ENCODE assay signal across 9 mouse cellular contexts in the genomic region with DNA sequence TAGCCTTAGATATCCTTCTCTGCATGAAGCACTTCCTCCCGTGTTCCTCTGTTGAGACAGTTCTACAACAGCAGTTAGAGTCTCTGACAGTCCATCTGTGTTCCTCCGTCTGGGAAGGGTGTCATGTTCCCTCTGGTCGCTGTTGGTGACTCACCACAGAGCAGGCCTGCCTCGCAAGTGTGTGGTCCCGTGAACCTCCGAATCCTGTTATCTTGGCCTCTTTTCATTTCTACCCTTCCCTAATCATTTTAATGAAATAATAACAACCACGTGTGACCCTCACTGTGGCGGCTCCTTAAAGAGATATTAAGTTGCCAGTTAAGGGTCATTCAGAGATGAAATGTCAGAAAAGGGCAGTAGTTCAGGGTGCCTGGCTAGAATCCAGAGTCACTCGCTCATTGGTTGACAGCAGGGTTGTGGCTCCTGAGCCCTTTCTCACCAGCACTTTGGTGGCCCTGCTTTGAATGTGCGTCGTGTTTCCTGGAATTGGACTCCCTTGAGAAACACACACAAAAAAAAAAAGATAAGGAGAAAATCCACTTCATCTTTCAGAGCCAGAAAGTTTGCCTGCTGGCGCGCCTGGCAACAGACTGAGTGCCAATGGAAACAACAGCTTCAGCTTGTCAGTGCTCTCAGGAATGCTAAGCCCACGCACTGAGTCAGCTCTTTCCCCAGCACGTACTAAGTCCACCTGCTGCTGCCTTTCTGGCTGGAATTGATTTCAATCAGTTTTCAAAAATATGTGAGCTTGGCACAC.
DNase-seq lines count a peak whose midpoint lies in the region; ATAC-seq and TF ChIP-seq lines count a peak whose summit lies in the region.
"Had no signal": no experiment of that assay in that cellular context is flagged by ENCODE, and none has a peak within 500 bp of the region (broad histone marks: within the 10 kb centered on the region; RNA-seq: fewer than 3 reads in every experiment).

No protein-coding gene starts in this region.

- peak; percentile 51; the same call in 1 of the 2 replicates for ATAC-seq in heart, embryonic 12.5 days (ENCODE audit: insufficient number of reproducible peaks, low FRiP score)
- ATAC-seq in megakaryocyte-erythroid progenitor cell, adult 5-6 weeks (replicated peaks; ENCODE audit: low FRiP score, low TSS enrichment, poor library complexity, severe bottlenecking): no peak

- peak overlapping the region; percentile 3; the same call in 1 of the 2 replicates for H3K4me2 ChIP-seq in heart, embryonic 12.5 days
- H3K4me2 ChIP-seq: stomach, embryonic 15.5 days had no signal

- H3K9me3 ChIP-seq in heart, embryonic 12.5 days (replicated peaks): no peaks in the 10 kb centered on the region
- H3K9me3 ChIP-seq: stomach, embryonic 15.5 days had no signal

- DNase-seq in layer of hippocampus, adult 8-10 months (ENCODE audit: low spot score in 2 of 2): peak; percentile 88
- peak; percentile 41 to 77 for DNase-seq in lung, postnatal 4 days
- DNase-seq in spleen, postnatal 36 days (ENCODE audit: low spot score in 2 of 2): no peak
- no peak for DNase-seq in neural tube, embryonic 10.5 days (ENCODE audit: extremely low spot score, low spot score)

- no peak overlapping the region for H3K9ac ChIP-seq in heart, embryonic 12.5 days
- H3K9ac ChIP-seq: stomach, embryonic 15.5 days had no signal

- H3K4me1 ChIP-seq in cortical plate, adult 2 months (ENCODE audit: control insufficient read depth, insufficient read depth, low read length): peaks cover 4% of the 10 kb centered on the region
- H3K4me1 ChIP-seq in heart, embryonic 12.5 days (replicated peaks): peaks cover 7% of the 10 kb centered on the region
- H3K4me1 ChIP-seq: stomach, embryonic 15.5 days had no signal

- no peaks in the 10 kb centered on the region for H3K79me2 ChIP-seq in C2C12 (ENCODE audit: control insufficient read depth, insufficient read depth)

- H3K27ac ChIP-seq in cortical plate, adult 2 months (ENCODE audit: insufficient read depth, low read length): 0 out of 2 replicates have a peak overlapping the region, but pooled peaks have one; percentile 17
- no peak overlapping the region for H3K27ac ChIP-seq in heart, embryonic 12.5 days (ENCODE audit: poor library complexity, severe bottlenecking)
- H3K27ac ChIP-seq: stomach, embryonic 15.5 days had no signal

- no peak for TF ChIP-seq CTCF in C2C12 (IDR thresholded peaks at IDR 0.05; ENCODE audit: control insufficient read depth, insufficient read depth, insufficient read length)
- TF ChIP-seq CTCF in cortical plate, adult 2 months (IDR thresholded peaks at IDR 0.05; ENCODE audit: extremely low read depth, insufficient read depth, low read length): no peak

- H3ac ChIP-seq in C2C12 (ENCODE audit: control insufficient read depth, insufficient read length, low read depth): no peak overlapping the region

- WGBS in heart, embryonic 12.5 days: 18% methylated on average over 15 of the region's 15 CpGs

- TF ChIP-seq POLR2A in cortical plate, adult 2 months (IDR thresholded peaks at IDR 0.05; ENCODE audit: extremely low read depth, insufficient read depth, low read length): no peak

- no peaks in the 10 kb centered on the region for H3K27me3 ChIP-seq in C2C12 (ENCODE audit: control insufficient read depth, insufficient read depth, insufficient read length)
- peaks cover 10% of the 10 kb centered on the region; the same call in 1 of the 2 replicates for H3K27me3 ChIP-seq in heart, embryonic 12.5 days (replicated peaks)
- H3K27me3 ChIP-seq: stomach, embryonic 15.5 days had no signal

- H3K79me3 ChIP-seq in C2C12 (ENCODE audit: low read depth): no peaks in the 10 kb centered on the region

- H3K36me3 ChIP-seq in C2C12 (ENCODE audit: control insufficient read depth, insufficient read depth): no peaks in the 10 kb centered on the region
- no peaks in the 10 kb centered on the region for H3K36me3 ChIP-seq in heart, embryonic 12.5 days
- H3K36me3 ChIP-seq: stomach, embryonic 15.5 days had no signal

- no peak overlapping the region for H3K4me3 ChIP-seq in C2C12 (ENCODE audit: insufficient read depth, poor library complexity, severe bottlenecking)
- no peak overlapping the region for H3K4me3 ChIP-seq in cortical plate, adult 2 months (ENCODE audit: insufficient read depth, low read length)
- no peak overlapping the region for H3K4me3 ChIP-seq in heart, embryonic 12.5 days
- H3K4me3 ChIP-seq: stomach, embryonic 15.5 days had no signal

TF ChIP-seq in C2C12, 6 proteins besides CTCF, POLR2A, EP300 and RAD21:
- TF ChIP-seq MYOD1 (IDR thresholded peaks at IDR 0.05; ENCODE audit: control insufficient read depth, insufficient read length, low read depth): peak; percentile 99
- peak; percentile 76 for TF ChIP-seq MAX (IDR thresholded peaks at IDR 0.05)
- peak; percentile 42 for TF ChIP-seq FOSL1 (IDR thresholded peaks at IDR 0.05; ENCODE audit: insufficient read depth, low read length, poor library complexity, severe bottlenecking)
- TF ChIP-seq CEBPB (IDR thresholded peaks at IDR 0.05; ENCODE audit: low read depth): no peak

Comparison
In these comparisons a context has a peak if more than half of its experiments do, and no peak if none do; other contexts are left out.
1. DNase-seq: peak in layer of hippocampus, adult 8-10 months (2 of 2) and lung, postnatal 4 days (2 of 2); none in spleen, postnatal 36 days (0 of 2) and neural tube, embryonic 10.5 days (single experiment).